Mouse (Mus musculus) 3134 (cell line): ENCODE data around the gene Col23a1.

Source experiments
- DNase-seq: peaks from one replicate; pipeline ENCODE4 v3.0.0-alpha.2; 2011; ENCODE audit warnings: low spot score; ENCODE audit not compliant: insufficient read length; ENCODE audit errors: extremely low read depth

Col23a1 gene

DNA sequence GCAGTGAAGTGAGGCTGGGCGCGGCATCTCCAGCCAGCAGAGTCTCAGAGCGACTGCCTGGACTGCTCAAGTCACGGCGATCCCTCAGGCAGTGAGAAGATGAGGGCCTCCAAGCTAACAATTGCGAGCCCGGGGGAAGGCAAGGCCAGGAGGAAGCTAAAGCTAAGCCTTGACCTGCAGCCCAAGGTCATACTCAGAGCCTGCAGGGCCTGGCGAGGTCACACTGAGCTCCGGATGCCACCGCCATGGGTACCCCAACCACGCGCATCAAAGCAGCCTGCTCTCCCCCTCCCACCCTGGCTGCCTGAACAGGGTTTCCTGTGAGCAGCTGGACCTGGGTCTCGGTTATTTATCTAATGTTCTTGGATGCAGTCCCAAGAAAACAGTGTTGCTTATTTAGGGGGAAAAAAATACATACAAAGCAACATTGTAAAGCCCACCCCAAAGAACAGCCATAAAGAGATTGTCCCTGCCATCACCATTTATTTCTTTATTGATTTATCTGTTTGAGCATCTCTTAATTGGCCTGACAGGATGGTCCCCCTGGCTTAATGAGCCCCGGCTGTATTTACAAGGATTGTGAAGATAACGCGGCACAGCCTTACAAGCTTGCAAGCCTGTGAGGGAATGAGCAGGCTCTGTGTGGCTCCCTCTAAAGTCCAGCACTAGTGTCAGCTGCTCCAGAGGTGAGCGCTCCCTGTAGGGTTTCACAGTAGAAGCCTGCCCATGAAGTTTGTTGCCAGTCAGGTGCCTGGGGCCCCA is 180.8 kb downstream of the Col23a1 start:
- no peak for DNase-seq

- DNase-seq, result no peak
Measured at GRCm38 (mm10) chr11:51473686-51474085, 184.0 kb downstream of the Col23a1 start.

DNA sequence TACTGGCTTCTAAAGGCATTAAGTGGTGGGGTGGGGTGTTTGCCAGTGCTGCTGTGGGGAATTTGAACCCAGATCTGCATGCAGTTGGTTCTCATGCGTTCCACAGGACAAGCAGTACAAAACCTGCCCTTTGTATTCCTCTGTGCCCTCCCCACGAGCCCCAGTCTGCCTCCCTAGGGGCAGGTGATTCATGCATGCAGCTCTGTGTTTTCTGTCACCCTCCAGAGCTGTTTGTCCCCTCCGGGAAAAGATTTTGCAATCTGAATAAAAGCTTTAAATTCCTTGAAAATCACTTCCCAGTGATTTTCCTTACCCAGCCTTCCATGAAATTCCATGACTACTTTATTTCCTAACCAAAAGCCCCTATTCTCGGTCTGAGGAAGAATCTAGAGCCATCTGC is 186.8 kb downstream of the Col23a1 start:
- DNase-seq, result no peak

DNA sequence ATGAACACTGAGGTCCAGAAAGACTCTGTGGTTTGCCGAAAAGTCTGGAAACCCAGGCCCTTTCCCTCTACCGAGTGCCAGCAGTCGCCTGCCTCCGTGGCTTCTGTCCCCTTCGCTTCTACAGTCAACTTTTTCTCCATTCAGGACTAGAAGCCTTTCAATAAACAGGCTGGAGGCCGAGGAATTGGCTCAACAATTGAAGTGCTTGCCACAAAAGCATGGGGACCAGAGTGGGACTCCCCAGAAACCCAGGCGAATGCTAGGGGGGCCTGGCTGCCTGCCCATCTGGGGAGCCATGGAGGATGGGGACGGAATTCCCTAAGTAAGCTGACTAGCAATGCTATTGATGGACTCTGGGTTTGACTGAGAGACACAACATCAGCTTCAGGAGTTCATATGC is 187.9 kb downstream of the Col23a1 start:
- DNase-seq, result no peak

DNA sequence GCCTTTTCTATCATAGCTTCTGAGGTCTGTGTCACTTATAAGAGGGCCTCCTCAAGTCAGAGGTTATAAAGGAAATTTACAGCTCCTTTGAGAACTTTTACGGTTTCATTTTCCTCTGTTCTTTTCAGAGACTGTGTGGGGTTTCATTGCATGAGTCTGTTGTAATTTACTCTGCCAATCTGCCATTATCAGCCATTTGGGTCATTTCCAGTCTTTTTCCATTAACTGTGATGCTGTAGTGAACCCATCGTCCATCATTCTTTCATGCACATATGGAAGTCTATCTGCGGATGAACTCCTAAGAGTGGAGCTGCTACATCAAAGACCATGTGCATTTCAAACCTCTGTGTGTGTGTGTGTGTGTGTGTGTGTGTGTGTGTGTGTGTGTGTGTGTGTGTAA is 192.5 kb downstream of the Col23a1 start:
- DNase-seq, result no peak

- DNase-seq, result no peak
Measured at GRCm38 (mm10) chr11:51485051-51485521, 195.4 kb downstream of the Col23a1 start.

GRCm38 (mm10) chr11:51485775-51486464 is 196.2 kb downstream of the Col23a1 start:
- DNase-seq, result no peak

DNA sequence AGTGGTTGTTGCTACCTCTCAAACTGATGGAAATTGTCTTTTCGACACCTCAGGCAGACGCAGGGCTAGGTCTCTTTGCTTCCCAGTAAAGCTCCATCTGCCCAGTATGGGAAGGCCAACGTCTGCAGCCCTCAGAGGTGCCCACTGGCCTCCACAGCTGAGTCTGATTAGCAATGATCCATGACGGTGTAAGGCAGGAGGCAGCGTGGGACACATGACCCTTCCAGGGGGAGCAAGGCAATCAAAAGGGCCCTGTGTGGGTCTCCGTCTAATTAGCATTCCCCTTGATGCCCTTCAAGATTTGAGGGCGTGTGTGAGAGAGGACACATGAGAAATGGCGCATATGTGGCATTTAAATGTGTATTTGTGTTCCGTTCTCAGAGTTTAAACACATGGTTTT is 199.1 kb downstream of the Col23a1 start:
- DNase-seq, result no peak

DNA sequence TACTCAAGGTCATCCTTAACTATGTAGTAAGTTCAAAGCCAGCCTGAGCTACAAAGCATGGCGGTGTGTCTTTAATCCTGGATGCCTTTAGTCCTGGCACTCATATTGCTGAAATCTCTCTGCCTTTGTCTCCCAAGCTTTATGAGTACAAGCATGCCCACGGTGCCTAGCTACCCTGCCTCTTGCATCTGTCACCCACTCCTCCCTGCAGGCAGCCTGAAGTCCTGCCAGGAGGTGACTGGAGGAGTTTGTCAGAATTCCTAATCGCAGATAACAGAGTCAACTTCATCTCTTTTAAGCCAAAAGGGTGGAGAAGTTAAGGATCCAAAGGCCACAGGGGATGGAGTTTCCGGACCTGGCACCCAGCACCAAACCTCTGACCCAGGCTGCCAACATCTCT is 203.7 kb downstream of the Col23a1 start:
- DNase-seq, result no peak

GRCm38 (mm10) chr11:51494178-51494577 is 204.5 kb downstream of the Col23a1 start:
- no peak for DNase-seq

DNA sequence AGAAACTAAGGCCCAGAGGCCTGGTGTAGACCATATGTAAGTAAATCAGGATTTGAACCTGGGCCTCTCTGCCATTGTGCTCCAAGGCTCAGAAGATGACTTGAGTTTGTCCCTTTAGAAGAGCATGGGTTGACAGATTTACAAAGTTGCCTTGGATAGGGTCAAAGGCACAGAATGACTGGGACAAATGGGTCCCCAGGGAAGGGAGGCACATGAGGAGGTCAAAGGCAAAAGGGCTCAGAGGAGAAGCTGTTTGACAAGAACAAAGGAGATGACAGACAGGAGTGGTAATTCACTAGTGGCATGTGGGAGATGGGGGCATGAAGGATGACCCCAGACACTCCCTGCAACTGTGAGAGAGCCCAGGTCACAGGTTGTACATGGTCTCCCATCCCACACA is 210.1 kb downstream of the Col23a1 start:
- no peak for DNase-seq

- no peak for DNase-seq
Measured at GRCm38 (mm10) chr11:51502431-51502851, 212.7 kb downstream of the Col23a1 start.

DNA sequence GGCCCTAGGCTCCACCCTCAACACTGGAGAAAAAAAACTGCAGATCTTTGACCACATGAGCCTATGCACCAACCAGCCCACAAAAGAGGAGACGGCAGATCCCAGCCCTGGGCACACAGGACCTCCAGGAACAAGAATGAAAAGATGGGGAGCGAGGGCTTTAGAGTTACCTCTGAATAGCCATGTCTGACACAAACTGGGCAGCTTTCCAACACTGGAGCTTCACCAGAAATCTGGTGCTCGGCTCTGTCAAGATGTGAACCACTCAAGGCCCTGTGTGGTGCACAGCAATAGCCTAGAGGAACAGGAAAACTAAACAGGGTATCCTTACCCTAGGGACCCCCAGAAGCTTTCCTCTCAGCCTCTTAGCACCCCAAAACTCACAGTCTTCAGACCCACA is 215.2 kb downstream of the Col23a1 start:
- no peak for DNase-seq

- no peak for DNase-seq
Measured at GRCm38 (mm10) chr11:51508053-51508452, 218.3 kb downstream of the Col23a1 start.

DNA sequence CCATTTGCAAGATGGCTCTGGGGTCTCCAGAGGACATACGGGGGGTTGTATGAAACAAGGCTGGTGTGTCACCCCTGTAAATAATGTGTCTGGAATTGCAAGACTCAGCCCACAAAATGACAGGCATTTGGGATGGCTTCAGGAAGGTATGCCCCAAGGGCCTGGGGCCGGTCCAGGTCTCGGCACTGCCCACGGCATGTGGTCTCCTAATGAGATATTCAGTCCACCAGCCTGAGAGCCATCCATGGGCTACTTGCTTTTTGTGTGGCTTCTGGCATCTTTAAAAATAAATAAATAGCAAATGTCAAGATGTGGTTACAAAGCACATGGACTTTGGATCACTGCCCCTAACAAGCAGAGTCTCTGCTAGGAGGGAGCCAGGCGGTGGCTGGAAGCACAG is 219.5 kb downstream of the Col23a1 start:
- DNase-seq, result no peak

- DNase-seq, result no peak
Measured at GRCm38 (mm10) chr11:51513019-51513418, 223.3 kb downstream of the Col23a1 start.

GRCm38 (mm10) chr11:51515346-51515745 is 225.6 kb downstream of the Col23a1 start:
- no peak for DNase-seq

GRCm38 (mm10) chr11:51518100-51518499 is 228.4 kb downstream of the Col23a1 start:
- no peak for DNase-seq

DNA sequence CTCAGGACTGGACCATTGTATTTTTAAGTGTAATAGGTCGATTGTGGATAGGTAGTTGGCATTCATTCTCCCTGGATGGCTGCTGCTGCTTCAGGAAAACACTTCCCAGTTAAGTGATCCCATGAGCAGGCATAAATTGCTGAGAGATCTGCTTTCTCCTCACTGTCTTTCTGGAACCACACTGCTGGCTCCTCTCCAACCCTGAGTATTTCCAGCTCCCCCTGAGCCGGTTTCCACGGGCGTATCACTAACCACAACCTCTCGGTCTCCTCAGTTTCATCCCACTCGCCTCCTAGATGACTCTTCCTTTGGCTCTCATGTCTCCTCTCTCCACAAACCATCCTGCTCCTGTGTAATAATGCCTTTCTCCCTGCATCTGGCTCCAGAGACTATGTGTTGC is 228.9 kb downstream of the Col23a1 start:
- no peak for DNase-seq

- DNase-seq, result no peak
Measured at GRCm38 (mm10) chr11:51521440-51521839, 231.7 kb downstream of the Col23a1 start.

DNA sequence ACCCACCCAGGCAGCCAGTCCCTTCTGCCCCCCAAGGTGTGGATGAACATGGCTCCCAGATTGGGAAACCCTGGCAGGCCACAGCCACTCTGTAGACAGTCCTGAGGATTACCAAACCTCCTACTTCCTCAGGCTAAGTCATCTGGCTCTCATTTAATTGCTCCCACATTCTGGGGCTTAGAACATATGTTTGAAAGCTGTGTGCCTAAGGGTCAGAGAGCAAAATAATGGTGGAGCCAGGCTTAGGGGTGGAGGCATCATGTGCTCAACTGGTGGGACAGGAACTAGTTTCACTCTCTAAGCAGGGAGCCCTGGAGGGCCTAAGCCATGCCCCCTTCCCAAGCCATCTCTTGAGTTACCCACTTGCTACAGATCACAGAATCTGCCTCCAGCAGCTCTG is 233.5 kb downstream of the Col23a1 start:
- DNase-seq, result no peak

GRCm38 (mm10) chr11:51523625-51524024 is 233.9 kb downstream of the Col23a1 start:
- no peak for DNase-seq
